Mouse (Mus musculus) myocyte (in vitro differentiated cells): ENCODE results near the gene Gm28230.

Experiments used
- CEBPB ChIP-seq: IDR thresholded peaks from 2 replicates; pipeline ENCODE4 v1.6.1; 2011; ENCODE audit warnings: mild to moderate bottlenecking, moderate library complexity; ENCODE audit not compliant: poor library complexity, insufficient read depth, severe bottlenecking
- E2F4 ChIP-seq: IDR thresholded peaks from one replicate; pipeline ENCODE4 v1.6.1; 2011; ENCODE audit warnings: mild to moderate bottlenecking, control low read depth, moderate library complexity; ENCODE audit not compliant: insufficient read depth
- MAX ChIP-seq: IDR thresholded peaks from one replicate; pipeline ENCODE4 v1.6.1; 2011; ENCODE audit warnings: low read depth, mild to moderate bottlenecking, control low read depth
- MYOD1 ChIP-seq, 3 experiments: IDR thresholded peaks; one replicate each; pipeline ENCODE4 v1.6.1; 2011; ENCODE audit warnings: control low read depth in 2 of 3, low read depth in 2 of 3, mild to moderate bottlenecking in 2 of 3, moderate library complexity in 1 of 3; ENCODE audit not compliant: insufficient read length in 2 of 3, control insufficient read depth in 1 of 3
- MYOG ChIP-seq, 3 experiments: IDR thresholded peaks; one replicate each; pipeline ENCODE4 v1.6.1; 2011; ENCODE audit warnings: control low read depth in 2 of 3, low read depth in 2 of 3, mild to moderate bottlenecking in 2 of 3; ENCODE audit not compliant: insufficient read length in 2 of 3, control insufficient read depth in 1 of 3, insufficient read depth in 1 of 3
- POLR2A ChIP-seq: IDR thresholded peaks from one replicate; pipeline ENCODE4 v1.6.1; 2011; ENCODE audit warnings: low read depth, mild to moderate bottlenecking, control low read depth, moderate library complexity; ENCODE audit not compliant: insufficient read length
- REST ChIP-seq: IDR thresholded peaks from one replicate; pipeline ENCODE4 v1.6.1; 2011; ENCODE audit warnings: mild to moderate bottlenecking, control low read depth, moderate library complexity; ENCODE audit not compliant: insufficient read depth, insufficient read length
- USF1 ChIP-seq: IDR thresholded peaks from one replicate; pipeline ENCODE4 v1.6.1; 2011; ENCODE audit warnings: low read depth, mild to moderate bottlenecking, control low read depth, moderate library complexity

- TF ChIP-seq MYOD1 (IDR thresholded peaks at IDR 0.05; ENCODE audit: control insufficient read depth in 1 of 3, insufficient read length in 2 of 3, low read depth in 2 of 3) = no peak
- TF ChIP-seq POLR2A = no peak
- TF ChIP-seq CEBPB = no peak
- TF ChIP-seq USF1 = no peak
- no peak for TF ChIP-seq E2F4
- no peak for TF ChIP-seq MYOG (IDR thresholded peaks at IDR 0.05; ENCODE audit: control insufficient read depth in 1 of 3, insufficient read depth in 1 of 3, insufficient read length in 2 of 3, low read depth in 2 of 3)
- no peak for TF ChIP-seq REST
- no peak for TF ChIP-seq MAX
These were observed 44.7 kb upstream of the Gm28230 start for GRCm38 (mm10) chr2:74681594-74682531.
